Comparison of ENCODE assay signal across 10 mouse cellular contexts in genomic region chr4:97417943-97418342, GRCm38 (mm10).
A peak's percentile ranks its signal among the peaks of the same experiment; 100 is the strongest.
DNase-seq lines count a peak whose midpoint lies in the region.
"Had no signal": no experiment of that assay in that cellular context is flagged by ENCODE, and none has a peak within 500 bp of the region (broad histone marks: within the 10 kb centered on the region; RNA-seq: fewer than 3 reads in every experiment).

No protein-coding gene starts in this region.

- peak; percentile 14 for DNase-seq in adrenal gland, postnatal 10 days
- DNase-seq in adrenal gland, postnatal 25 days, result no peak
- peak; percentile 5 for DNase-seq in layer of hippocampus, adult 11-12 months (ENCODE audit: low spot score)
- DNase-seq in layer of hippocampus, adult 9-11 months, result no peak
- DNase-seq in thymus, postnatal 4 days, result peak; percentile 5
- DNase-seq in thymus, postnatal 0 days (ENCODE audit: low spot score), result no peak
- no peak for DNase-seq in urinary bladder, postnatal 10 days (ENCODE audit: low spot score)
- DNase-seq in limb, embryonic 10.5 days (ENCODE audit: low spot score), result no peak

- H3K27ac ChIP-seq in limb, embryonic 10.5 days, result no peak overlapping the region
- H3K27ac ChIP-seq: gastrocnemius, adult 2 months; heart, embryonic 15.5 days had no signal

- H3K4me1 ChIP-seq in limb, embryonic 10.5 days, result no peaks in the 10 kb centered on the region
- H3K4me1 ChIP-seq: heart, embryonic 15.5 days had no signal

- no peaks in the 10 kb centered on the region for H3K27me3 ChIP-seq in limb, embryonic 10.5 days (ENCODE audit: low read depth, poor library complexity, severe bottlenecking)
- H3K27me3 ChIP-seq: heart, embryonic 15.5 days had no signal

- no peak overlapping the region for H3K4me3 ChIP-seq in limb, embryonic 10.5 days
- H3K4me3 ChIP-seq: gastrocnemius, adult 2 months; heart, embryonic 15.5 days had no signal

- no peaks in the 10 kb centered on the region for H3K36me3 ChIP-seq in limb, embryonic 10.5 days
- H3K36me3 ChIP-seq: heart, embryonic 15.5 days had no signal

- no peaks in the 10 kb centered on the region for H3K9me3 ChIP-seq in limb, embryonic 10.5 days (replicated peaks)
- H3K9me3 ChIP-seq: heart, embryonic 15.5 days had no signal

Comparison
In these comparisons a context has a peak if more than half of its experiments do, and no peak if none do; other contexts are left out.
1. DNase-seq: peak in adrenal gland, postnatal 10 days (single experiment), layer of hippocampus, adult 11-12 months (single experiment) and thymus, postnatal 4 days (single experiment); none in adrenal gland, postnatal 25 days (single experiment), layer of hippocampus, adult 9-11 months (single experiment), thymus, postnatal 0 days (single experiment), urinary bladder, postnatal 10 days (single experiment) and limb, embryonic 10.5 days (single experiment).